Mouse (Mus musculus) intestine, embryonic 14.5 days (tissue): Measurements from ENCODE around the gene Tnc. TPM values are rescaled to one million over a fixed set of nuclear protein-coding genes. Genes with fewer than 3 reads are reported as not detected.

ENCODE experiments used
- ATAC-seq: fragments of 200-750 bp; cut with Nextera tagmentation; replicated peaks from 2 replicates; pipeline ENCODE4 v1.8.0; 2017; ENCODE audit warnings: low read depth, moderate number of reproducible peaks, moderate TSS enrichment, moderate library complexity; ENCODE audit not compliant: low FRiP score, low TSS enrichment
- DNase-seq: peaks from one replicate; pipeline ENCODE4 v3.0.0-alpha.2; 2018; ENCODE audit warnings: low spot score
- H3K27ac ChIP-seq: fragments of 300-500 bp; sonication (generic); 2 replicates; pipeline ENCODE4 v1.5.1; 2014; ENCODE audit warnings: low read depth, mild to moderate bottlenecking, control low read depth
- H3K27me3 ChIP-seq: fragments of 300-500 bp; sonication (generic); replicated peaks from 2 replicates; pipeline ENCODE4 v1.6.1; 2014; ENCODE audit warnings: low read length, control low read depth; ENCODE audit not compliant: control insufficient read depth, insufficient read depth
- H3K36me3 ChIP-seq: fragments of 300-500 bp; sonication (generic); 2 replicates; pipeline ENCODE4 v1.6.1; 2014; ENCODE audit warnings: low read length, control low read depth; ENCODE audit not compliant: control insufficient read depth, insufficient read depth
- H3K4me1 ChIP-seq: fragments of 300-500 bp; sonication (generic); replicated peaks from 2 replicates; pipeline ENCODE4 v1.6.1; 2014; ENCODE audit warnings: low read length, control low read depth, mixed read lengths; ENCODE audit not compliant: control insufficient read depth, insufficient read depth
- H3K4me2 ChIP-seq: fragments of 300-500 bp; sonication (generic); 2 replicates; pipeline ENCODE4 v1.6.1; 2014; ENCODE audit warnings: low read length
- H3K4me3 ChIP-seq: fragments of 300-500 bp; sonication (generic); 2 replicates; pipeline ENCODE4 v1.5.1; 2014; ENCODE audit warnings: low read depth, low read length, control low read depth, mixed read lengths
- H3K9ac ChIP-seq: fragments of 300-500 bp; sonication (generic); 2 replicates; pipeline ENCODE4 v1.6.1; 2014; ENCODE audit warnings: mild to moderate bottlenecking, low read length
- H3K9me3 ChIP-seq: fragments of 300-500 bp; sonication (generic); 2 replicates; pipeline ENCODE4 v1.6.1; 2016; ENCODE audit warnings: low read length, control low read depth; ENCODE audit not compliant: control insufficient read depth
- WGBS: fragments of 180-500 bp; shearing (Covaris S2); extraction: QIAGEN DNeasy Blood & Tissue Kit; methylation state at CpG from one replicate; pipeline ENCODE4 v1.1.7; 2014; 5-methylcytosine and 5-hydroxymethylcytosine counted together
- polyA plus RNA-seq: library from polyadenylated mRNA; unstranded; fragments of >200 nt; fragmentation: Nextera tagmentation; extraction: Ambion mirVana; gene quantifications from 2 replicates; pipeline ENCODE4 v1.2.1, GENCODE M21; 2014

Tnc gene
- polyA plus RNA-seq, 1 experiment from 2014 or later = 5.9 TPM

DNA sequence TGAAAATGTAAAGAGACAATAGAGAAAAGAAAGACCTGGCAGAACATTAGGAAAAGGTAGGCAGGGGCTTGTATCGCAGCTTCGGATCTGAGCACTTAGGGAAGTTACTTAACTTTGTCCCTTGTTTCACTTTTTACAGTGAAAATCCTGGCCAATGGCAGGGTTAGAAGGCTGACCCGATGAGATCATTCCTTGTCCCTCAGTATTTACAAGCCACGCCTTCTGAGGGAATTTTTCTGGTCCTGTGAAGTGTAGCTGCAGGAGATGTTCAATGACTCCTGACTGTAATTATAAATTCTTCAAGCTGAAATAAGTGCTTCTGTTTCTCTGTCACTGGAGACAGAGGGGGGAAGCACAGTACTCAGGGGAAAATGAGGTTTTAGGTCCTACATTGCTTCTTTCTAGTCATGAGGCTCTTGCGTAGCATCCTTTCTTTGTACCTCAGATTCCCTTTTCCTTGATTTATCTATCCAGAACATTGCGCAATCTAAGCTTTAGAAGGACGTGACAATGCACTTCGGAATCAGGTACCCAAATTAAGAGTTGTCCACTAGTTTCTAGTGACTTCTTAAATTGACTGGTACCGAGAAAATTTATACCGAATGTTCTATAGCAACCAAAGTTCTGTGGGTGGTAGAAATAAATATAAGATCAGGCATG lies 25.8 kb downstream of the Tnc start:
- H3K4me1 ChIP-seq = peaks cover 3% of the 10 kb centered on the region; the same call in 1 of the 2 replicates
- H3K36me3 ChIP-seq = no peaks in the 10 kb centered on the region
- H3K9ac ChIP-seq = no peak overlapping the region
- no peak overlapping the region for H3K27ac ChIP-seq
- 85% methylated on average over 10 of the region's 10 CpGs for WGBS
- H3K9me3 ChIP-seq = no peaks in the 10 kb centered on the region
- H3K27me3 ChIP-seq = no peaks in the 10 kb centered on the region
- no peak overlapping the region for H3K4me2 ChIP-seq
- ATAC-seq = no peak
- H3K4me3 ChIP-seq = no peak overlapping the region
- DNase-seq = no peak

DNA sequence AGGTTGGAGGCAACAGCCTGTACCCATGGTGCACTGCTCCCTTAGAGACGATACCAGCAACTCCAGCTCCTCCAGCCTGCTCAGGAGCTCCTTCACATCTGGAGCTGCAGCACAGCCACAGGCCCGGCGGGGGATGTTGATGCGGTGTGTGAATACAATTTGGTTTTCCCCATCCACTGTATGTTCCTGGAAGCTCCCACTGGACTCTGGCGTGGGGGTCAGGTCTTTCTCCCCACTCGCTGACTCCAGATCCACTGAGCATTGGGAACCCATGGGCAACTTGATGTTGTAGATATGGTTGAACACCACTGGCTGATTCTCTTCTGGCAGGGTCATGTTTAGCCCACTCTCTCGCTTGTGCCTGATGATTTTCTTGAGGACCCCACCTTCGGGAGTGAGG lies 26.7 kb downstream of the Tnc start:
- H3K27ac ChIP-seq = no peak overlapping the region
- H3K27me3 ChIP-seq = no peaks in the 10 kb centered on the region
- no peak overlapping the region for H3K9ac ChIP-seq
- no peak overlapping the region for H3K4me3 ChIP-seq
- no peaks in the 10 kb centered on the region for H3K9me3 ChIP-seq
- 93% methylated on average over 8 of the region's 8 CpGs for WGBS
- DNase-seq (no peak), ATAC-seq (no peak)
- no peaks in the 10 kb centered on the region for H3K36me3 ChIP-seq
- H3K4me1 ChIP-seq = peaks cover 3% of the 10 kb centered on the region; the same call in 1 of the 2 replicates
- H3K4me2 ChIP-seq = no peak overlapping the region

DNA sequence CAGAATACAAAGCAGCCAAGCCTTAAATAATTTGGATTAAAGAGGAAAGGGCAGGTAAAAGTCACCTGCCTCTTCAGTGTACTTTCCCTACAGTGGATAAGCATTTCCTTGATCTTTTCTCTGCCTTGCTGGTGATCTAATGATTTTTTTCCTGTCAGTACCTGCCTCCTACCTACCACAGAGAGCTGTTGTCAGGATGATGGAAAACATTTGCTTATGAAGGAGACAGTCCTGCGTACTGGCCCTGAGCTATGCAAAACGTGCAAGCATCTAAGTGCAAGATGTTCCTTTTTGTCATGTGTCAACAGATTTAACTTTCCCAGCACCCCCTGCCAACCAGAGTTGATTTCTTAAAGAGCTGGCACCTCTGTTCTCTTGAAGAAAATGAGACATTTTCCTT lies 35.5 kb downstream of the Tnc start:
- Histone ChIP-seq H3K36me3 (no peaks in the 10 kb centered on the region), H3K27ac (no peak overlapping the region), H3K9ac (no peak overlapping the region), H3K9me3 (no peaks in the 10 kb centered on the region), H3K27me3 (no peaks in the 10 kb centered on the region), H3K4me1 (no peaks in the 10 kb centered on the region), H3K4me3 (no peak overlapping the region), H3K4me2 (no peak overlapping the region)
- DNase-seq = no peak
- 30% methylated on average over 2 of the region's 2 CpGs for WGBS
- no peak for ATAC-seq

DNA sequence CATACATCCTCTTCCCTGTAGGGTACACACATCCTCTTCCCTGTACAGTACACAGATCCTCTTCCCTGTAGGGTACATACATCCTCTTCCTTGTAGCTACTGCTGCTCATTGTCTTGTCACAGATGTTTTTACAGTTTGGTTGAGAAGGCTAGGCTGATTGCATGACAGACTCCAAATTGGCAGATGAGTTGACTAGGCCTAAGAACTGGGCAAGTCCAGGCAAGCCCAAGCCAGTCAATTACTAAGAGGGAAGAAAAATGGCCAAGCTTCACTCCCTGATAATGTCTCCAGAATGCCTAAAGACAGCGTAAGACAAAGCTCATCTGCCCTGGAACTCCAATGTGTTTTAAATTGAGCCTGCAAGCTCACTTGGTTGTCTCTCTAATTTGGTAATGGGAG lies 36.9 kb downstream of the Tnc start:
- Histone ChIP-seq H3K4me2 (no peak overlapping the region), H3K9me3 (no peaks in the 10 kb centered on the region), H3K4me1 (no peaks in the 10 kb centered on the region), H3K9ac (no peak overlapping the region), H3K4me3 (no peak overlapping the region), H3K36me3 (no peaks in the 10 kb centered on the region), H3K27me3 (no peaks in the 10 kb centered on the region), H3K27ac (no peak overlapping the region)
- no peak for ATAC-seq
- 90% methylated on average over 1 of the region's 1 CpGs for WGBS
- DNase-seq = no peak

DNA sequence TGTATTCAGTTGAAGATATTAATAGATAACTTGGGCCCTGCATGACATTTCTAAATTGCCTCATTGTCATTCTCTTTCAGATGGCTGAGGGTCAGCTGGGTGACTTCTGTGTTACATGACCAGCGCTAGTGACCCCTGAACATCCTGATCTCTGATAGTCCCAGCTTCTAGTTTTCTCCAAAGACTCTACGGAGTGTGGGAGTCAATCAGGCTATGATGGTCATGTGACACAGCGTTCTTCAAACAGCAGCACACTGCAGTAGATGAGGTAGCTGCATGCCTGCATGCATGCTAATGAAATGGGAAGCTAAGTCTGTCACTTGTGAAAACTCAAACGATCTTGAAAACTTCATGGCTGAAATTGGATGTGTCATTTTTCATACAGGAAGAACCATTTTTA lies 41.6 kb downstream of the Tnc start:
- no peaks in the 10 kb centered on the region for H3K9me3 ChIP-seq
- H3K36me3 ChIP-seq = no peaks in the 10 kb centered on the region
- H3K4me1 ChIP-seq = 0 out of 2 replicates have a peak, but pooled peaks cover under 1% of the 10 kb centered on the region
- no peak overlapping the region for H3K27ac ChIP-seq
- H3K9ac ChIP-seq = no peak overlapping the region
- no peaks in the 10 kb centered on the region for H3K27me3 ChIP-seq
- DNase-seq = no peak
- H3K4me2 ChIP-seq = no peak overlapping the region
- 81% methylated on average over 4 of the region's 4 CpGs for WGBS
- ATAC-seq = no peak
- H3K4me3 ChIP-seq = no peak overlapping the region

DNA sequence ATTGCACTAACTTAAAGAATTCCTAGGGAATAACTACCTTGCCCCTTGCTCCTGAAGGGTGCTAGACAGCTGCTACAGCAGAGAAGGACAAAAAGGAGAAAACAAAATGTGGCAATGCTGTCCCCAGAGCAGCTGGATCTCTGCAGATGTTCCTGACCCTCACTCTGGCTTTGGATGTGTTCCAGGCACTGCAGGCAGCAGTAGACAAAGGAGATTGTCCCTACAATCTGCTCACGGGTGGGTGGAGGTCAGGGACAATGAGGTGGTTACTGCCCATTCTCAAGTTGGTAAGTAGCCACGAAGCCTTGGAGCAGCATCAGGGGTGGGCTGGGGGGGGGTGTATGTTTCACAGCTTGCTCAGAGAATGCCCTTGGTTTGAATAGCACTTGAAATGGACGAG lies 43.1 kb downstream of the Tnc start:
- 46% methylated on average over 3 of the region's 3 CpGs for WGBS
- ATAC-seq (no peak), DNase-seq (no peak)
- Histone ChIP-seq H3K4me3 (no peak overlapping the region), H3K4me2 (no peak overlapping the region), H3K27me3 (no peaks in the 10 kb centered on the region), H3K9me3 (no peaks in the 10 kb centered on the region), H3K27ac (no peak overlapping the region), H3K36me3 (no peaks in the 10 kb centered on the region), H3K9ac (no peak overlapping the region), H3K4me1 (0 out of 2 replicates have a peak, but pooled peaks cover 5% of the 10 kb centered on the region)

DNA sequence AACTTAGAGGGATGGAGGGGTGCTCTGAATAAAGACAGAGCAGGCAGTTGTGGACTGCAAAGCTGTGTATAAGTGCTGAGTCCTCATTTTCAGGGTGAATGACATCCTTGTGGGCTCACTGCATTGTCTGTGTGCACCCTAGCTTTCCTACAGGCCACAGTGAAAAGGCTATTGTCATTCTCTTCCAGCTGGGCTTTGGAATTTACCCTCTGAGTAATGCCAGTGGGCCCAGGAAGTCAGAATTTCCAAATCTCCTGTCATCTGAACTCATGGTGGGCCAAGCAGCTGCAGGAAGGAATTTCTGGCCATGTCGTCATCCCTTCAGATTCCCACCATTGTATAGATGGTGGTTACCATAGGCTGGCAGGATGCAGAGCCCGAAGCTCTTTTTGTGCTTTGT lies 44.6 kb downstream of the Tnc start:
- Histone ChIP-seq H3K9ac (no peak overlapping the region), H3K4me3 (no peak overlapping the region), H3K27ac (no peak overlapping the region), H3K9me3 (no peaks in the 10 kb centered on the region), H3K4me1 (0 out of 2 replicates have a peak, but pooled peaks cover 5% of the 10 kb centered on the region), H3K36me3 (no peaks in the 10 kb centered on the region), H3K27me3 (no peaks in the 10 kb centered on the region), H3K4me2 (no peak overlapping the region)
- DNase-seq (no peak), ATAC-seq (no peak)
- 66% methylated on average over 2 of the region's 2 CpGs for WGBS

DNA sequence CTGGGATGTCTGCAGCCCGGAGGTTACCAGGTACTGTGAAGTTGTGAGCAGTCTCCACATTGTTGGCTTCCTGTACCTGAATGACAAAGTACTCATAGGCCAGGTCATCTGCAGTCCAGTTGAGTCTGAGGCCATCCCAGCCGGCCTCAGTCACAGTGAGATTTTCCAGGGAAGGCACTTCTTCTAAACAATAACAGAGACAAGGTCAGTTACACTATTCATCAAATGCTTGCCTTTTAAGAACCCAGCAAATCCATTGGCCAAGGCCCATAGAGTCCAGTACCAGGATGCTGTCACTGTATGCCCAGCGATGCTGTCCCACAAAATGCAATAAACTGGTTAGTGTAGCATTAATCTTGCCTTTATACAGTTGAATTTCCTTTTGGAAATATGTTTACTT lies 46.0 kb downstream of the Tnc start:
- no peaks in the 10 kb centered on the region for H3K36me3 ChIP-seq
- WGBS = 50% methylated on average over 3 of the region's 3 CpGs
- no peak overlapping the region for H3K4me2 ChIP-seq
- no peak overlapping the region for H3K9ac ChIP-seq
- no peak overlapping the region for H3K4me3 ChIP-seq
- DNase-seq = no peak
- H3K27ac ChIP-seq = no peak overlapping the region
- peaks cover 10% of the 10 kb centered on the region for H3K4me1 ChIP-seq
- H3K27me3 ChIP-seq = no peaks in the 10 kb centered on the region
- no peak for ATAC-seq
- H3K9me3 ChIP-seq = no peaks in the 10 kb centered on the region

DNA sequence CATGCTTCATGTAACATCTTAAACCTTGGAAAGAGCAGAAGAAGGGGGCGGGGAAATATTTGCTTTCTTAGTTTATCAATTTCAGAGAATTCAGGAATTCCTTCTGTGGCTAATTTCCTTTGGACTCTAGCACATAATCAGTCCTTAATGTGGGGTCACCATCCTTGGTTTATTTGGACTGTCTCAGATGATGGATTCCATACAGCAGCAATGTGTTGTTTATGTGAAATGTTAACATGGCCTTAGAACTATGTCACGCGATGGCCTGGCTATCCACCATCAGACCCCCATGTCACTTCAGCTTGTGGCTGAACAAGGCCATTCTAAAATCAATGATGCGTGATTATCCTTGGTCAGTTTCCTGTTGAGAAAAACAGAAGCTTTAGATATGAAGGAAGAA lies 46.5 kb downstream of the Tnc start:
- H3K4me3 ChIP-seq = no peak overlapping the region
- DNase-seq (no peak), ATAC-seq (no peak)
- peaks cover 10% of the 10 kb centered on the region for H3K4me1 ChIP-seq
- H3K9ac ChIP-seq = no peak overlapping the region
- no peaks in the 10 kb centered on the region for H3K27me3 ChIP-seq
- no peaks in the 10 kb centered on the region for H3K9me3 ChIP-seq
- WGBS = 59% methylated on average over 4 of the region's 4 CpGs
- H3K4me2 ChIP-seq = no peak overlapping the region
- no peaks in the 10 kb centered on the region for H3K36me3 ChIP-seq
- H3K27ac ChIP-seq = no peak overlapping the region
